ENCODE assay signal across 25 mouse cellular contexts in the genomic region with DNA sequence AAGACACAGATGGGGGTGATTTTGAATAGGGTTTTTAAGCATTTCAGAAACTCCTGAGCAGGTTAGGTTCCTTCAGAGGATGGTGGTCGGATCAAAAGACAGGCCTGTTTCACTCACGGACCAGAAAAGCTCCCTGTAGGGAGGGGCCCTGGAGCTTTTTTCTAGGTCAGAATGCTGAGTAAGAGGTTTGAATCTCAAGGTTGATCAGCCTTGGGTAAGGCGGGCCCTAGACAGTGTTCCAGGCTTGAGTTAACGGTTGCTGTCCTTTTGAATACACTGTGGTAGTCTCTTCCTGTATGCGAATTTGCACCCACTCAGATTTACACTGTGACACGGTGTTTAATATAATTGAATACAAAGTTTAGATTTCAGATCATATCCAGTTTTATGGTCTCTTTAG.
DNase-seq lines count a peak whose midpoint lies in the region; ATAC-seq and TF ChIP-seq lines count a peak whose summit lies in the region.
"Had no signal": no experiment of that assay in that cellular context is flagged by ENCODE, and none has a peak within 500 bp of the region (broad histone marks: within the 10 kb centered on the region; RNA-seq: fewer than 3 reads in every experiment).

No protein-coding gene starts in this region.

- H3K9ac ChIP-seq in ES-E14 (ENCODE audit: insufficient read depth, low read depth, low read length, poor library complexity, severe bottlenecking) = no peak overlapping the region
- H3K9ac ChIP-seq: forebrain, embryonic 13.5 days; heart, embryonic 12.5 days; heart, embryonic 15.5 days; hindbrain, embryonic 13.5 days had no signal

- H3K27ac ChIP-seq in ES-E14 (ENCODE audit: insufficient read depth, low read depth, low read length, poor library complexity, severe bottlenecking) = no peak overlapping the region
- H3K27ac ChIP-seq: forebrain, embryonic 10.5 days; forebrain, embryonic 13.5 days; heart, embryonic 15.5 days; hindbrain, embryonic 10.5 days; hindbrain, embryonic 13.5 days had no signal

- no peaks in the 10 kb centered on the region for H3K36me3 ChIP-seq in ES-E14 (ENCODE audit: control insufficient read depth, insufficient read depth, low read length, poor library complexity, severe bottlenecking)
- H3K36me3 ChIP-seq: forebrain, embryonic 10.5 days; G1E; heart, embryonic 12.5 days; heart, embryonic 15.5 days; hindbrain, embryonic 10.5 days; hindbrain, embryonic 13.5 days had no signal

- DNase-seq in adrenal gland, postnatal 10 days = peak; percentile 16
- DNase-seq in adrenal gland, postnatal 4 days (ENCODE audit: low spot score in 2 of 2) = no peak
- no peak for DNase-seq in ES-E14 (ENCODE audit: low read depth, low spot score)
- DNase-seq in layer of hippocampus, postnatal 36 days = no peak
- DNase-seq in layer of hippocampus, adult 9-11 months = no peak
- DNase-seq: cerebellum, adult 18-20 months; cerebellum, adult 9-10 months; cerebellum, postnatal 14 days; gastrocnemius, postnatal 10 days; gastrocnemius, postnatal 36 days; heart, postnatal 10 days; heart, postnatal 36 days; kidney, adult 2 months had no signal

- H3K4me1 ChIP-seq in ES-E14 (ENCODE audit: control insufficient read depth in 2 of 2, insufficient read depth in 2 of 2, low read length in 2 of 2, poor library complexity in 1 of 2) = no peaks in the 10 kb centered on the region
- H3K4me1 ChIP-seq: forebrain, embryonic 10.5 days; forebrain, embryonic 13.5 days; heart, embryonic 15.5 days; hindbrain, embryonic 10.5 days; hindbrain, embryonic 13.5 days had no signal

- no peaks in the 10 kb centered on the region for H3K9me3 ChIP-seq in ES-E14 (ENCODE audit: control insufficient read depth, insufficient read depth, low read depth, low read length)
- H3K9me3 ChIP-seq: forebrain, embryonic 10.5 days; forebrain, embryonic 13.5 days; G1E; heart, embryonic 12.5 days; heart, embryonic 15.5 days; hindbrain, embryonic 10.5 days; hindbrain, embryonic 13.5 days had no signal

- no peak overlapping the region for H3K4me3 ChIP-seq in ES-E14 (ENCODE audit: insufficient read depth in 1 of 2, low read depth in 1 of 2, low read length in 2 of 2, poor library complexity in 1 of 2, severe bottlenecking in 1 of 2)
- H3K4me3 ChIP-seq: forebrain, embryonic 10.5 days; forebrain, embryonic 13.5 days; heart, embryonic 12.5 days; heart, embryonic 15.5 days; hindbrain, embryonic 10.5 days; hindbrain, embryonic 13.5 days had no signal

- in situ Hi-C loops in ES-E14 (cut with MboI; ENCODE audit: low sequenced_read_pairs in 2 of 2, unreplicated experiment in 2 of 2) = no loop called here

- peak; percentile 41 for ATAC-seq in CD4-positive, CD25-positive, alpha-beta regulatory T cell, adult 4 months
- ATAC-seq: forebrain, embryonic 13.5 days; forebrain, embryonic 16.5 days; hindbrain, embryonic 16.5 days; intestine, embryonic 16.5 days; Patski had no signal

TF ChIP-seq in ES-E14, 5 proteins besides CTCF, POLR2A, EP300 and RAD21:
- TF ChIP-seq MAFK (IDR thresholded peaks at IDR 0.05; ENCODE audit: insufficient read depth, low read depth, low read length) = peak; percentile 29; the same call in 1 of the 2 replicates
- no peak for TF ChIP-seq HCFC1 (IDR thresholded peaks at IDR 0.05; ENCODE audit: borderline replicate concordance, insufficient read depth, low read length)
- TF ChIP-seq ZC3H11A (IDR thresholded peaks at IDR 0.05; ENCODE audit: borderline replicate concordance, low read depth, low read length) = no peak
